Mouse (Mus musculus) G1E (cell line): ENCODE measurements around the gene Timm17a. TPM values are rescaled to one million over a fixed set of nuclear protein-coding genes. Genes with fewer than 3 reads are reported as not detected.

Source experiments
- ATAC-seq: 2 replicates; pipeline ENCODE4 v1.8.0; 2016; ENCODE audit warnings: mild to moderate bottlenecking; ENCODE audit not compliant: insufficient number of reproducible peaks, poor library complexity, low FRiP score, severe bottlenecking; ENCODE audit errors: extremely low read depth
- DNase-seq: peaks from one replicate; pipeline ENCODE4 v3.0.0; 2012; ENCODE audit warnings: low spot score
- H3K27me3 ChIP-seq: 2 replicates; pipeline ENCODE4 v1.6.1; 2012; ENCODE audit warnings: mild to moderate bottlenecking, low read length, inconsistent platforms; ENCODE audit not compliant: insufficient read depth
- H3K36me3 ChIP-seq: replicated peaks from 2 replicates; pipeline ENCODE3; 2012; ENCODE audit warnings: mild to moderate bottlenecking, inconsistent platforms
- H3K4me1 ChIP-seq: 2 replicates; pipeline ENCODE4 v1.6.1; 2012; ENCODE audit warnings: low read depth, low read length, inconsistent platforms, mixed read lengths; ENCODE audit not compliant: insufficient read depth
- H3K4me3 ChIP-seq: 2 replicates; pipeline ENCODE4 v1.5.1; 2012; ENCODE audit warnings: low read depth, mild to moderate bottlenecking, inconsistent platforms, low read length, moderate library complexity, mixed read lengths
- H3K9me3 ChIP-seq: replicated peaks from 2 replicates; pipeline ENCODE4 v1.6.1; 2012; ENCODE audit warnings: inconsistent platforms
- CTCF ChIP-seq: IDR thresholded peaks from 2 replicates; pipeline ENCODE4 v1.5.1; 2012; ENCODE audit warnings: low read depth, low read length, inconsistent platforms, mixed read lengths
- GATA1 ChIP-seq: IDR thresholded peaks from 2 replicates; pipeline ENCODE4 v1.6.1; 2012; ENCODE audit warnings: borderline replicate concordance, low read length, inconsistent platforms, mixed read lengths
- GATA2 ChIP-seq: IDR thresholded peaks from 2 replicates; pipeline ENCODE4 v1.6.1; 2012; ENCODE audit warnings: low read depth, low read length, inconsistent platforms, borderline replicate concordance
- POLR2AphosphoS5 ChIP-seq: IDR thresholded peaks from 2 replicates; pipeline ENCODE4 v1.6.1; 2012; ENCODE audit warnings: low read depth, low read length, inconsistent platforms; ENCODE audit not compliant: insufficient replicate concordance
- TAL1 ChIP-seq: conservative IDR thresholded peaks from 2 replicates; pipeline ENCODE4 v1.6.1; 2012; ENCODE audit warnings: low read depth, low read length, inconsistent platforms, mixed read lengths
- polyA plus RNA-seq: library from polyadenylated mRNA; stranded (reverse); fragments of >175 nt; gene quantifications from 2 replicates; pipeline ENCODE4 v1.2.3, GENCODE M21; 2012
- total RNA-seq, 2 experiments: library from RNA; stranded (forward) in 1 of 2; stranded (reverse) in 1 of 2; fragments of 200-1000 nt in 1 of 2; fragments of >200 nt in 1 of 2; fragmentation: Nextera tagmentation in 1 of 2; gene quantifications; 2 replicates each; pipeline ENCODE4 v1.2.3; 2014 to 2017

Timm17a gene
- total and polyA plus RNA-seq, 3 experiments, result 4.5 to 91.1 (median 87.0) TPM

- Histone ChIP-seq H3K36me3 (no peaks in the 10 kb centered on the region), H3K4me1 (peaks cover 3% of the 10 kb centered on the region), H3K4me3 (no peak overlapping the region), H3K9me3 (no peaks in the 10 kb centered on the region), H3K27me3 (peaks cover 34% of the 10 kb centered on the region)
- no peak for TF ChIP-seq GATA1
- TF ChIP-seq GATA2, result no peak
- no peak for TF ChIP-seq CTCF
- no peak for TF ChIP-seq TAL1
- no peak for TF ChIP-seq POLR2AphosphoS5
- DNase-seq, result no peak
- no peak for ATAC-seq
Observed at GRCm38 (mm10) chr1:135265834-135266233, 47.7 kb downstream of the Timm17a start.

GRCm38 (mm10) chr1:135263316-135263715 is 50.3 kb downstream of the Timm17a start:
- peaks cover 41% of the 10 kb centered on the region for H3K27me3 ChIP-seq
- H3K9me3 ChIP-seq, result no peaks in the 10 kb centered on the region
- TF ChIP-seq CTCF, result no peak
- no peak for TF ChIP-seq GATA1
- DNase-seq (no peak), ATAC-seq (no peak)
- H3K4me1 ChIP-seq, result peaks cover 6% of the 10 kb centered on the region
- no peak overlapping the region for H3K4me3 ChIP-seq
- H3K36me3 ChIP-seq, result no peaks in the 10 kb centered on the region

- peaks cover 39% of the 10 kb centered on the region for H3K27me3 ChIP-seq
- TF ChIP-seq POLR2AphosphoS5 (no peak), GATA2 (no peak), TAL1 (no peak), GATA1 (no peak), CTCF (no peak)
- H3K9me3 ChIP-seq, result no peaks in the 10 kb centered on the region
- ATAC-seq (no peak), DNase-seq (no peak)
- peaks cover 6% of the 10 kb centered on the region for H3K4me1 ChIP-seq
- H3K36me3 ChIP-seq, result no peaks in the 10 kb centered on the region
- H3K4me3 ChIP-seq, result no peak overlapping the region
Observed at GRCm38 (mm10) chr1:135262329-135262728, 51.2 kb downstream of the Timm17a start.

- Histone ChIP-seq H3K4me1 (peaks cover 6% of the 10 kb centered on the region), H3K36me3 (no peaks in the 10 kb centered on the region), H3K9me3 (no peaks in the 10 kb centered on the region), H3K4me3 (no peak overlapping the region), H3K27me3 (peaks cover 46% of the 10 kb centered on the region)
- TF ChIP-seq TAL1 (no peak), POLR2AphosphoS5 (no peak), GATA1 (no peak), GATA2 (no peak), CTCF (no peak)
- no peak for DNase-seq
- no peak for ATAC-seq
Observed at GRCm38 (mm10) chr1:135260931-135261330, 52.6 kb downstream of the Timm17a start.

- TF ChIP-seq CTCF, result peak; percentile 41; the same call in 1 of the 2 replicates
- TF ChIP-seq POLR2AphosphoS5, result no peak
- no peak for TF ChIP-seq TAL1
- TF ChIP-seq GATA1, result no peak
- no peak for TF ChIP-seq GATA2
- peak; percentile 80 for DNase-seq
- Histone ChIP-seq H3K27me3 (peaks cover 59% of the 10 kb centered on the region), H3K4me1 (peaks cover 4% of the 10 kb centered on the region), H3K9me3 (no peaks in the 10 kb centered on the region), H3K36me3 (no peaks in the 10 kb centered on the region), H3K4me3 (no peak overlapping the region; the same call in 1 of the 2 replicates)
- ATAC-seq, result peak; percentile 58
Observed at GRCm38 (mm10) chr1:135259128-135259436, 54.5 kb downstream of the Timm17a start.

- no peak for DNase-seq
- TF ChIP-seq POLR2AphosphoS5, result no peak
- TF ChIP-seq TAL1, result no peak
- TF ChIP-seq CTCF, result no peak
- no peak for TF ChIP-seq GATA2
- TF ChIP-seq GATA1, result no peak
- Histone ChIP-seq H3K9me3 (no peaks in the 10 kb centered on the region), H3K27me3 (peaks cover 64% of the 10 kb centered on the region), H3K4me3 (no peak within 1 kb of the TSS; the same call in 1 of the 2 replicates), H3K4me1 (peaks cover 4% of the 10 kb centered on the region), H3K36me3 (no peaks in the 10 kb centered on the region)
- ATAC-seq, result no peak
Observed at GRCm38 (mm10) chr1:135258380-135259127, 55.0 kb downstream of the Timm17a start, which contains the start of gene Elf3. Gene Elf3, minus strand, starts transcription at chr1:135258568.
